Mouse (Mus musculus): ENCODE measurements around the gene Apoa4.

The Apoa4 gene

GRCm38 (mm10) chr9:46240526-46241153 is at the start of gene Apoa4:
Gene Apoa4, plus strand, starts transcription at chr9:46240696.
- no peak for DNase-seq

GRCm38 (mm10) chr9:46191234-46191633 is 49.3 kb upstream of the Apoa4 start:
- no peak for DNase-seq

DNA sequence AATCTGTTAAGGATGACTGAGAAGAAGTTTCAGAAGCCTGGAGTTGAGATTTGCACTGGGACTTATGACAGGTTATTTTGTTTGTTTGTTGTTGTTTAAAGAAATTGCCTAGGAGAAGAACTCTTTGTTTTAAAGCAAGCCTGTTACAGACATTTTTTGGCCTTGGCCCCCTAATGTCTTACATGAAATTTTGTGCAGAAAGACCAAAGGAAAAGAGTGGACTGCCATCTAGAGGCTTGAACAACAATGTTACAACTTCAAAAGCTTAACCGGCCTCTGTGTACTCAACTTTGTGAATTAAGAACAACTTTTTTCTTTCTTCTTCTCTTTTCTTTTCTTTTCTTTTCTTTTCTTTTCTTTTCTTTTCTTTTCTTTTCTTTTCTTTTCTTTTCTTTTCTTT is 48.9 kb upstream of the Apoa4 start:
- DNase-seq: no peak

- DNase-seq: no peak
Measured at GRCm38 (mm10) chr9:46192642-46193041, 47.9 kb upstream of the Apoa4 start.

GRCm38 (mm10) chr9:46194809-46195208 is 45.7 kb upstream of the Apoa4 start:
- DNase-seq: no peak

GRCm38 (mm10) chr9:46196699-46197169 is 43.8 kb upstream of the Apoa4 start:
- DNase-seq: no peak

DNA sequence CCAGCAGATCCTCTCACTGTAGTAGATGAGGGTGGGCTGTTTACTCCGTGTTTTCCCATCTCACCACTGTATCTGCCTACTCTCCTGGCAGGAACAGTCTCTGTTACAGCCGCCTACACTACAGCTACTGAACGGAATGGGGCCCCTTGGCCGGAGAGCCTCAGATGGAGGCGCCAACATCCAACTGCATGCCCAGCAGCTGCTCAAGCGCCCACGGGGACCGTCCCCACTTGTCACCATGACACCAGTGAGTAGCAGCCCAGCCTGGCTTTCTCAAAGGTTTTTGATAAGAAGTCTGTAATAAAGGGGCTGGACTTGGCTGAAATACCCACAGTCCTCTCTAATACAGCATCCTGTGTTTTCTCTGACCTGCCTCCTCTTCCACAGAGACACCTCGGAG is 42.0 kb upstream of the Apoa4 start:
- no peak for DNase-seq

DNA sequence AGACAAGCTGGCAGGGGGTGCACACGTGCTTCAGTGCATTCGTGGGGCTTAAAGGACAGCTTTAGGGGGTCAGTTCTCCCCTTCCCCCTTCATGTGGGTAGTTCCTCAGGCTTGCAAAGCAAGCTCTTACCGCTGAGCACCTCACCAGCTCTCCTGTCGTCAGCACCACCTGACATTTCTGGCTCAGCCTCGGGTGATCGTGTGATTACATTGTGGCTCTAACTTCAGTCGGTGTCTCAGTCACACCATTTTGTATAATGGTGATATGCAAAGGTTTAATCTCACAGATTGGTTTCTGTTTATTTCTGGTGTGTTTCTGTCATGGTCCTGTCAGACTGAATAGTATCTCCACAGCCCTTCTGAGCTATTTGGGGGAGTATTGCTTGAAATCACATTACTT is 41.6 kb upstream of the Apoa4 start:
- no peak for DNase-seq

GRCm38 (mm10) chr9:46199609-46200008 is 40.9 kb upstream of the Apoa4 start:
- DNase-seq: no peak

- no peak for DNase-seq
Measured at GRCm38 (mm10) chr9:46206834-46207500, 33.5 kb upstream of the Apoa4 start.

DNA sequence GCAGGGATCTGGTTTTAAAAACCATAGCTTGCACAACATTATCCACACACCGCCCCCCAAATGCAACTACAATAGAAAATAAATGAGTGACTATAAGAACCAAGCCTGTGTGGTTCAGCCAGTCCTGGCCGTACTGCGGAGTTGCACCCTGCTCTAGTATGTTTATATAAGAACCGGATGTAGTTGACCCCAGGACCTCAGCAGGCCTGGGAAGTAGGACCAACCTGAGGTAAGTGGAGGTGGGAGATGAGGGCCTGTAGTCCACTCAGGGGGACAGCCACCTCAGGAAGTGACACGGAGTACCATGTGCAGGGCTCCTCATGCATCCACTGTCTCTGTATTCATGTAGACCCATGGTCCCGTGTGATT is 33.0 kb upstream of the Apoa4 start:
- no peak for DNase-seq

GRCm38 (mm10) chr9:46208401-46208974 is 32.0 kb upstream of the Apoa4 start:
- DNase-seq: no peak

GRCm38 (mm10) chr9:46210473-46210872 is 30.0 kb upstream of the Apoa4 start:
- no peak for DNase-seq

DNA sequence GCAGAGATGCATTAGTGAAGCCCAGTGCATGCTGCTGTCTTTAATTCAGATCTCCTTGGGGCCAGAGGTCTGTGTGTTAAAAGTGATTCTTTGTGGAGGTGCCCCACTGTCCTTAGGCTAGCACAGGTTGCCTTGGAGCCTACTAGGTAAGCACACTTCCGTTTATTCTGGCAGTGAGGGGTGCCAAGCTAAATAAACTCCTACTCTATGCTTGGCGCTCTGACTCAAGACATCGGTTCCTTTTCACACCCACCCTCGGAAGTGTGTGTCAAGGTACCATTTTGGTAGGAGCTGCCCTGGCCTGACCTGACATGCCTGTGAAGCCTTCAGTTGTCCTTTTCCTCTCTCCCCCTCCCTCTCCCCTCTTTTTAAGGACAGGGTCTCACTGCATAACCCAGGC is 26.2 kb upstream of the Apoa4 start:
- DNase-seq: no peak

GRCm38 (mm10) chr9:46214946-46215337 is 25.6 kb upstream of the Apoa4 start:
- no peak for DNase-seq

DNA sequence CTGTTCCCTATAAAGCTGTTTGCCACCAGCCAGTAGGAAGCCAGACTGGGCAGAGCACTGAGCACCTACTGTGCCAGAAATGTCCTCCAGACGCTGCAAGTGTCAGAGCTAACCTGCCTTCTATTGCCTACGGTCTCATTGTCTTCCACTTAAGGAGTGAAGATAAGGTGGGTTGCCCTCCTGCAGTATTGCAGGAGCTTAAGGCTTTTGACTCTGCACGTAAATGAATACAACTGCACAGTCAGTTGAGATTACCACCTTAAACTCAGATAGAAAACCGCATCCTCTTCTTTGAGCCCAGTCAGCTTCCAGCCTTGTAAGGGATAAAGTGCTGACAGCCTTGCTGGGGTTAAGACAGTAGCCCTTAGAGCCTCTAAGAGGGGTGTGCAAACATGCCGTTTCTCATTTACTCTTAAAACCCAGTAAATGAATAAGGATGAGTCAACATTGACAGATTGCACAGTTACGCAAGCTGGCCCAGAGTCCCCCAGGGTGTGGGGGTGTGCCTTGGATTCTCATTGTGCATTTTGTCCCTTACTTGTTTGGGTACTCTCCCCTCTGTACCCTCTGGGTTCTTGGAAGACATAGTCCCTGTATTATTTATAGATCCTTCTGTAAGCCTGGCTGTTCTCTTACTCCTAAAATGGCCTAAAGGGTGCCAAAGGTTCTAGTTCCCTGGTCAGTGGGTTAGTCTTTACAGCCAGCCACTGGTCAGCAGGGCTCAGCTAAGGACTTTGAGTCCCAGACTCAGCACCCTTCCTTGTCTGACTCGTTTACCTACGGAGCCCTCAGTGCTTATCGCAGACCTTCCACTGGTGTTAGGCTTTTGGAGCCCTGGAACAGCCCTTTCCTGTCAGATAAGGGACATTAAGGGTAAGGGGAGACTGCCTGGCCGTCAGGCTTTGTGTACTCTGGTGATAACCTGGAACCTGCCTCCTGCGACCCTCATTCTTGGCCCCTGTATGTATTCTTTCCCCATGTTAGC is 24.9 kb upstream of the Apoa4 start:
- DNase-seq: no peak

GRCm38 (mm10) chr9:46216744-46217470 is 23.6 kb upstream of the Apoa4 start:
- DNase-seq: no peak

DNA sequence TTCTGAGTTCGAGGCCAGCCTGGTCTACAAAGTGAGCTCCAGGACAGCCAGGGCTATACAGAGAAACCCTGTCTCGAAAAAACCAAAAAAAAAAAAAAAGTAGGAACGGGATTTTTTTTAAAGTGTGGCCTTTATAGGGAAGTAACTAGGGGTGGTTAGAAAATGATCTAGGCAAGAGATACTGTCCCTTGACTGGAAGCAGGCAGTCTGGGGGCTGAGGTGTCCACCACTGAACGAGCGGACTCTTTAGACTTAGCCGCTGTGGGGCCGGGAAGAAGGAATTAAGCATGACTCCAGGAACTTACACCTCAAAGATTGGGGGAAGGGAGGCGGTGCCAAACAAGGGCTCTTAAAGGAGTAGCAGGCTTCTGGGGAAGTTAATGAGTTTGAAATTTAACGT is 22.3 kb upstream of the Apoa4 start:
- no peak for DNase-seq

GRCm38 (mm10) chr9:46223090-46223489 is 17.4 kb upstream of the Apoa4 start:
- DNase-seq: no peak

- no peak for DNase-seq
Measured at GRCm38 (mm10) chr9:46224101-46224500, 16.4 kb upstream of the Apoa4 start.

DNA sequence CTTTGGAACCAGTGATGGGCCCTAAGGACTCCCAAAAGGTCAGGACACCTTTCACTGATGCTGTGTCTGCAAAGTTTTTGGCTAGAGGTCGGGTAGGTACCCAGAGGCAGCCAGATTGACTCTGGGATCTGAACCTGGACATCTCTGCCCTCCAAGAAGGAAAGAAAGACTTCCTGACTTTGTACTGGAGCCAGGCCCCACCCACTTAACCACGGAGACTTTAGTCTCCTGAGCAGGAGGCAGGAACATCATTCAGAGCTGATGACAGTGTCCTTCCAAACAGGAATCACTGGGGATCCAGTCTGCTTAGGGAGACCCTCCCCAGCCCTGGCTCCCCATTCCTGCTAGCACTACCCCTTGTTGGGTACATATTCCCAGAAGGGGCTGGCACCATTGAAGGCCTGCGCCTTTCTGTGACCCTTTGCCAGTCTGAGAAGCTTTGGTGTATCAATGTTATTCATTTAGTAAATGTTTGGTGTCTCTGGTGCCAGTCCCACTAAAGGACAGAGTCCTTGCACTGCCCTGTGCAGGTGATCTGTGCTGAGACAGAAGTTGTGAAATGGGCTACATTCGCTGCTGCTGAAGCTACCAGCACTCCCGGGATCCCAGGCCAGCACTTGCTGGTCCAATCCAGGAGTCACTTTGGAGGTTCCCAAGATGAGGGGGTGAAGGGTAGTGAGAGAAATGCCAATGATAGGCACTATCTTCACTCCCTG is 15.4 kb upstream of the Apoa4 start:
- DNase-seq: no peak

- no peak for DNase-seq
Measured at GRCm38 (mm10) chr9:46227064-46227614, 13.4 kb upstream of the Apoa4 start.

Data from right cerebral cortex, postnatal 25 days (tissue).